Mouse (Mus musculus): Measurements from ENCODE around the gene Rbbp4. TPM values are rescaled to one million over a fixed set of nuclear protein-coding genes. Genes with fewer than 3 reads are reported as not detected.
A peak's percentile ranks its signal among the peaks of the same experiment; 100 is the strongest.

The Rbbp4 gene
- polyA plus RNA-seq, 1 experiment from 2014 or later: 644 TPM

DNA sequence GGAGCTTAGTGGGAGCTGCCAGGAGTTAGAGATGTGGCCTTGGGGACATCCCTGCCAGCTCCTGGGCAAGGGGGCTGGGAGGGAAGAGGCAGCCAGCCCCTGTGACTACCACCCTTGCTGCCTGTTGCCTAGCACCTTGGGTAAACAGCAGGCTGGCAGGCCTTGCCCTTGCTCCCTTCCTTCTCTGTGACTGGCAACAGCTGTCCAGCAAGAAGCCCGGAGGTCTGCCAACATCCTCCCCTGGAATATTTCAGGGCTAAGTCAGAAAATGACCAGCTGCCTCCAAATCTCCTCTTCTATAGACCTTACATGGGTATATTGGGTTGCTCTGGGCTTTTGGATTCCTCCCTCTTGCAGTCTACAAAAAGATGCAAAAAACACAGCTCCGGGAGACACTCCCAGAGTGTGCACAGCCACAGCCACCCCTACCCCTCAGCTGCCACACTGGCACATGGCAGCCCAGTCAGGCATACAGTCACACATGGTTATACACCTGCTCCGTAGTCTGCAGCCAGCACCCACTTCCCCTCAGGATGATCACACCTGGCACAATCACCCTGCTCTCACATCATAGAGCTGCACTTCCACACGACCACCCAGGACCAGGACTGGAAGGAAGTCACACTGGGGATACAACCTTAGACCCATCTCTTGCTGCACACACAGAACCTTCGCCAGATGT lies 49.0 kb downstream of the Rbbp4 start:
- Histone ChIP-seq H3K27ac (replicated peaks; ENCODE audit: low read depth, low read length) (no peak overlapping the region), H3K4me1 (ENCODE audit: control insufficient read depth, insufficient read depth, low read length) (peaks cover 8% of the 10 kb centered on the region; the same call in 1 of the 2 replicates), H3K36me3 (ENCODE audit: control insufficient read depth, insufficient read depth, low read length) (no peaks in the 10 kb centered on the region), H3K4me3 (ENCODE audit: low read depth, low read length) (peak overlapping the region; percentile 45; the same call in 1 of the 2 replicates), H3K4me2 (ENCODE audit: low read depth, severe bottlenecking) (peak overlapping the region; percentile 95; the same call in 1 of the 2 replicates), H3K9me3 (ENCODE audit: control insufficient read depth, low read length) (no peaks in the 10 kb centered on the region), H3K27me3 (ENCODE audit: control insufficient read depth, insufficient read depth, low read length) (peaks cover 16% of the 10 kb centered on the region), H3K9ac (ENCODE audit: low read length) (no peak overlapping the region)
- WGBS: 66% methylated on average over 5 of the region's 5 CpGs
- ATAC-seq (ENCODE audit: insufficient number of reproducible peaks, low FRiP score, low TSS enrichment, low read depth) (0 out of 2 replicates have a peak, but pooled peaks have one; percentile 28), DNase-seq (ENCODE audit: low spot score) (no peak)

DNA sequence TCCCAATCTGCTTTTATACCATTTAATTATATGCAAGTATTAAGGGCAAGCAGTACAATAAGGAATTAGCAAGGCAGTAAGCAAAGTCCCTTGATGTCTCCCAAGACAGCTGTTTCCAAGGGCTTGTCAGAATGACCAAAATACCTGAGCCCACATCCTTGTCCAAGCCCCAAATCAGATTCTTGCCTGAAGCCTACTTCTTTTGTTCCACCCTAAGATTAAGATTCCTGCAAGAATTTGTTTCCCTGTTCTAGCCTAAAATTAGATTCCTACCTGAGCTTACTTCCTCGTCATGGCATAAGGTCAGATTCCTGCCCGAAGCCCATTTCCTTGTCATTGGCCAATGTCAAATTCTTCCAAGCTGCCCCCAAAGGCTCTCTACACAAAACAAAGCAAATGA lies 50.5 kb downstream of the Rbbp4 start:
- Histone ChIP-seq H3K9me3 (ENCODE audit: control insufficient read depth, low read length) (no peaks in the 10 kb centered on the region), H3K9ac (ENCODE audit: low read length) (no peak overlapping the region), H3K4me3 (ENCODE audit: low read depth, low read length) (no peak overlapping the region), H3K27me3 (ENCODE audit: control insufficient read depth, insufficient read depth, low read length) (peaks cover 16% of the 10 kb centered on the region), H3K27ac (replicated peaks; ENCODE audit: low read depth, low read length) (no peak overlapping the region), H3K36me3 (ENCODE audit: control insufficient read depth, insufficient read depth, low read length) (no peaks in the 10 kb centered on the region), H3K4me1 (ENCODE audit: control insufficient read depth, insufficient read depth, low read length) (peaks cover 8% of the 10 kb centered on the region; the same call in 1 of the 2 replicates), H3K4me2 (ENCODE audit: low read depth, severe bottlenecking) (no peak overlapping the region)
- no peak for ATAC-seq (ENCODE audit: insufficient number of reproducible peaks, low FRiP score, low TSS enrichment, low read depth)
- DNase-seq (ENCODE audit: low spot score): no peak
- 90% methylated on average over 2 of the region's 2 CpGs for WGBS

DNA sequence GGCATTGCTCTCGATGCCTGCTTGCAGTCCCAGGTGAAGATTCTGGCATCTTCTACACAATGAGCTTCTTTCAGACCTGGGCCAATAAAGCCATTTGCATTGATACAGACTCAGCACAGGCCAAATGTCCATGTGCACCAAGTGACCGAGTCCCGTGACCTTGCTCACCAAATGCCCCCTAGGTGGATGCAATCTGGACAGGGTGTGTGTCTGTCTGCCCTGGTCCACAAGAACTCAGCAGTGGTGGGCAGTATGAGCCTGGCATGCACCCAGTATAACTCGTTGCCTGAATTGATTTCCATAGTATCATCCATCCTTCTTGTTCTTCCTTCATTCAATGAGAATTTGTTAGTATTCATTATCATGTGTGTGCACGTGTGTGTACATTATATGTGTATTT lies 51.9 kb downstream of the Rbbp4 start:
- Histone ChIP-seq H3K4me2 (ENCODE audit: low read depth, severe bottlenecking) (no peak overlapping the region), H3K9me3 (ENCODE audit: control insufficient read depth, low read length) (no peaks in the 10 kb centered on the region), H3K36me3 (ENCODE audit: control insufficient read depth, insufficient read depth, low read length) (no peaks in the 10 kb centered on the region), H3K4me3 (ENCODE audit: low read depth, low read length) (no peak overlapping the region), H3K4me1 (ENCODE audit: control insufficient read depth, insufficient read depth, low read length) (peaks cover 8% of the 10 kb centered on the region; the same call in 1 of the 2 replicates), H3K27me3 (ENCODE audit: control insufficient read depth, insufficient read depth, low read length) (peaks cover 16% of the 10 kb centered on the region), H3K9ac (ENCODE audit: low read length) (no peak overlapping the region), H3K27ac (replicated peaks; ENCODE audit: low read depth, low read length) (no peak overlapping the region)
- ATAC-seq (ENCODE audit: insufficient number of reproducible peaks, low FRiP score, low TSS enrichment, low read depth) (no peak), DNase-seq (ENCODE audit: low spot score) (no peak)
- 89% methylated on average over 5 of the region's 5 CpGs for WGBS

GRCm38 (mm10) chr4:129282786-129283185 lies 52.4 kb downstream of the Rbbp4 start:
- H3K4me1 ChIP-seq (ENCODE audit: control insufficient read depth, insufficient read depth, low read length): peaks cover 8% of the 10 kb centered on the region; the same call in 1 of the 2 replicates
- H3K36me3 ChIP-seq (ENCODE audit: control insufficient read depth, insufficient read depth, low read length): no peaks in the 10 kb centered on the region
- peaks cover 16% of the 10 kb centered on the region for H3K27me3 ChIP-seq (ENCODE audit: control insufficient read depth, insufficient read depth, low read length)
- no peak overlapping the region for H3K9ac ChIP-seq (ENCODE audit: low read length)
- H3K9me3 ChIP-seq (ENCODE audit: control insufficient read depth, low read length): no peaks in the 10 kb centered on the region
- H3K4me2 ChIP-seq (ENCODE audit: low read depth, severe bottlenecking): no peak overlapping the region
- DNase-seq (ENCODE audit: low spot score): no peak
- no peak for ATAC-seq (ENCODE audit: insufficient number of reproducible peaks, low FRiP score, low TSS enrichment, low read depth)
- H3K4me3 ChIP-seq (ENCODE audit: low read depth, low read length): no peak overlapping the region
- H3K27ac ChIP-seq (replicated peaks; ENCODE audit: low read depth, low read length): no peak overlapping the region
- WGBS: 81% methylated on average over 5 of the region's 5 CpGs

DNA sequence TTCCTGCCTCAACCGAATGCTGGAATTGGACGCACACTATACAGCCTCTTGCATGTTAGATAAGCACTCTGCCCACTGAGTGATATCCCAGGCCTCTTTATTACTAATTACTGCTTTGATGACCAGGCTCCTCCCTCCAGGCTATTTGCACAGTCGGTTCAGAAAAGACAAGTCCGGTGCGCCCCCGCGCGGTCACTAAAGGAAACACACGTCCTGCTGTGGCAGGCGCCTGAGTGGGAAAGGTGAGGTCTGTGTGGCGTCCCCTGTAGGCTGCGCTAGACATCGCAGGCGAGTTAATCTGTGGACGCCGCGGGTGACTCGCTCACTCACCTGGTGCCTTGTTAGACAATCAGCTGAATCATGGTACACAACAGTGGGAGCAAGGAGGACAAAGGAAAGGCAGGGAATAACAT lies 58.7 kb downstream of the Rbbp4 start:
- Histone ChIP-seq H3K4me3 (ENCODE audit: low read depth, low read length) (no peak overlapping the region), H3K27me3 (ENCODE audit: control insufficient read depth, insufficient read depth, low read length) (no peaks in the 10 kb centered on the region), H3K4me1 (ENCODE audit: control insufficient read depth, insufficient read depth, low read length) (no peaks in the 10 kb centered on the region), H3K9me3 (ENCODE audit: control insufficient read depth, low read length) (no peaks in the 10 kb centered on the region), H3K27ac (replicated peaks; ENCODE audit: low read depth, low read length) (no peak overlapping the region), H3K36me3 (ENCODE audit: control insufficient read depth, insufficient read depth, low read length) (no peaks in the 10 kb centered on the region), H3K9ac (ENCODE audit: low read length) (no peak overlapping the region), H3K4me2 (ENCODE audit: low read depth, severe bottlenecking) (no peak overlapping the region)
- ATAC-seq (ENCODE audit: insufficient number of reproducible peaks, low FRiP score, low TSS enrichment, low read depth) (no peak), DNase-seq (ENCODE audit: low spot score) (peak; percentile 96)
- 1% methylated on average over 18 of the region's 18 CpGs for WGBS

- Histone ChIP-seq H3K9ac (ENCODE audit: low read length) (no peak overlapping the region), H3K4me3 (ENCODE audit: low read depth, low read length) (no peak overlapping the region), H3K27me3 (ENCODE audit: control insufficient read depth, insufficient read depth, low read length) (no peaks in the 10 kb centered on the region), H3K9me3 (ENCODE audit: control insufficient read depth, low read length) (no peaks in the 10 kb centered on the region), H3K27ac (replicated peaks; ENCODE audit: low read depth, low read length) (no peak overlapping the region), H3K36me3 (ENCODE audit: control insufficient read depth, insufficient read depth, low read length) (no peaks in the 10 kb centered on the region), H3K4me2 (ENCODE audit: low read depth, severe bottlenecking) (no peak overlapping the region), H3K4me1 (ENCODE audit: control insufficient read depth, insufficient read depth, low read length) (no peaks in the 10 kb centered on the region)
- WGBS: 43% methylated on average over 5 of the region's 5 CpGs
- ATAC-seq (ENCODE audit: insufficient number of reproducible peaks, low FRiP score, low TSS enrichment, low read depth) (no peak), DNase-seq (ENCODE audit: low spot score) (no peak)
Measured at GRCm38 (mm10) chr4:129272756-129273046, 62.5 kb downstream of the Rbbp4 start.

- H3K4me2 ChIP-seq (ENCODE audit: low read depth, severe bottlenecking): no peak overlapping the region
- H3K27ac ChIP-seq (replicated peaks; ENCODE audit: low read depth, low read length): no peak overlapping the region
- no peaks in the 10 kb centered on the region for H3K36me3 ChIP-seq (ENCODE audit: control insufficient read depth, insufficient read depth, low read length)
- 16% methylated on average over 15 of the region's 15 CpGs for WGBS
- no peaks in the 10 kb centered on the region for H3K9me3 ChIP-seq (ENCODE audit: control insufficient read depth, low read length)
- no peak overlapping the region for H3K4me3 ChIP-seq (ENCODE audit: low read depth, low read length)
- no peak for ATAC-seq (ENCODE audit: insufficient number of reproducible peaks, low FRiP score, low TSS enrichment, low read depth)
- no peak for DNase-seq (ENCODE audit: low spot score)
- H3K27me3 ChIP-seq (ENCODE audit: control insufficient read depth, insufficient read depth, low read length): no peaks in the 10 kb centered on the region
- H3K4me1 ChIP-seq (ENCODE audit: control insufficient read depth, insufficient read depth, low read length): no peaks in the 10 kb centered on the region
- no peak overlapping the region for H3K9ac ChIP-seq (ENCODE audit: low read length)
Measured at GRCm38 (mm10) chr4:129271991-129272755, 63.0 kb downstream of the Rbbp4 start.

DNA sequence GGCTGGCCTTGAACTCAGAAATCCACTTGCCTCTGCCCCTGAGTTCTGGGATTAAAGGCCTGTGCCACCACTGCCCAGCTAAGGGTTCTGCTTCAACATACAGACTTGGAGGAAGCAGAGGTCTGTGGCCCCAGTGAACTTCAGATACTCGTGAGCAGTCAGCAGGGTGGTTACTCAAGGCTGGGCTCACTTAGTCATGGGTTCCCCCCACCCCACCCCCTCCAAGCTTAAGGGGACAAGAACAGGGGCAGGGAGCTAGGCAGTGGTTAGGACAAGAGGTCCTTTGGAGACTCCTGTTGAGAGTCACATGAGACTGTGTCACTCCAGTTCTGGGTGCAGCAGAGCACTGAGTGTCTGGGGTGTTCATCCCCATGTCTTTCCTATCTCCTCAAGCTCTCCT lies 66.5 kb downstream of the Rbbp4 start:
- Histone ChIP-seq H3K4me1 (ENCODE audit: control insufficient read depth, insufficient read depth, low read length) (peaks cover 1% of the 10 kb centered on the region), H3K9me3 (ENCODE audit: control insufficient read depth, low read length) (no peaks in the 10 kb centered on the region), H3K27ac (replicated peaks; ENCODE audit: low read depth, low read length) (no peak overlapping the region), H3K4me2 (ENCODE audit: low read depth, severe bottlenecking) (no peak overlapping the region), H3K4me3 (ENCODE audit: low read depth, low read length) (no peak overlapping the region), H3K27me3 (ENCODE audit: control insufficient read depth, insufficient read depth, low read length) (no peaks in the 10 kb centered on the region), H3K9ac (ENCODE audit: low read length) (no peak overlapping the region), H3K36me3 (ENCODE audit: control insufficient read depth, insufficient read depth, low read length) (no peaks in the 10 kb centered on the region)
- ATAC-seq (ENCODE audit: insufficient number of reproducible peaks, low FRiP score, low TSS enrichment, low read depth) (no peak), DNase-seq (ENCODE audit: low spot score) (no peak)
- 21% methylated on average over 1 of the region's 1 CpGs for WGBS

Data from limb, embryonic 11.5 days (tissue).